Mouse (Mus musculus): ENCODE data around the gene Brd4. TPM values are rescaled to one million over a fixed set of nuclear protein-coding genes. Genes with fewer than 3 reads are reported as not detected.

The Brd4 gene
- polyA plus RNA-seq, 1 experiment from 2014 or later, result 95.8 TPM

DNA sequence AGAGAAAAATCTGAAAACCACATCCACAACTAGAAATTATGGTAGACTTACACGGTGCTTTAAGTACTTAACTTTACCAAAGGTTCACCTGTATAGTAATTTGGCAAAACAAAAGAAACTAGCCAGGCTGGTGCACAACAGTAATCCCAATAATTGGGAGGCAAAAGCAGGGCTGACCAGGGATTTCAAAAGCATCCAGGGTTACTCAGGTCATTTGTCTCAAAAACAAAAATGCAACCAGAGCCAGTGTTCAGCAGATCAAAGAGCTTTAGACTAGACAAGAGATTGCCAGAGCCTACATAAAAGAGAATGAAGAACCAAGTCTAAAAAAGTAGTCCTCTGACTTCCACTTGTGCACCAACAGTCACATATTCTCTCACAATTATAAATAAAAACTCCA is 7.3 kb downstream of the Brd4 start:
- Histone ChIP-seq H3K4me1 (replicated peaks) (peaks cover 22% of the 10 kb centered on the region), H3K36me3 (no peaks in the 10 kb centered on the region), H3K9me3 (no peaks in the 10 kb centered on the region), H3K4me3 (replicated peaks) (no peak overlapping the region), H3K27me3 (no peaks in the 10 kb centered on the region), H3K4me2 (replicated peaks) (no peak overlapping the region), H3K27ac (no peak overlapping the region), H3K9ac (replicated peaks) (no peak overlapping the region)
- 82% methylated on average over 1 of the region's 1 CpGs for WGBS
- ATAC-seq, result no peak

DNA sequence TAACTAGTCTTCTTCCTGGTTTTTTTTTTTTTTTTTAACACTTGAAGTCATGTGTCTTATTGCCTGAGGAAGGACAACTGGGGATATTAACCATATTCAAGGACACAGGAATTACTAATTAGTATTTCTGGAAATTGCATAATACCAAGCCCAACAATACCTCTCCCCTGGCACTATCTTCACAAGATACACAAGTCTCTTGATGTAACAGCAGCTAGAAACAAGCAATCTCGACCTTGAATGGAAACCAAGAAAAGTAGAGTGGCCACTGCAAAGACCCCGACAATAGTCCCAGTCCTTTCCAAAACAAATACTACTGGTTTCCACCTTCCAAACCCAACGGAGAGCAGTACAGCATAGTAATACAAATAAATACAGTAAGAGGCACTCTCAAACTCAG is 9.0 kb downstream of the Brd4 start:
- Histone ChIP-seq H3K4me3 (replicated peaks) (no peak overlapping the region), H3K4me2 (replicated peaks) (no peak overlapping the region), H3K36me3 (no peaks in the 10 kb centered on the region), H3K27me3 (no peaks in the 10 kb centered on the region), H3K27ac (no peak overlapping the region), H3K4me1 (replicated peaks) (peaks cover 9% of the 10 kb centered on the region; the same call in 1 of the 2 replicates), H3K9ac (replicated peaks) (no peak overlapping the region), H3K9me3 (no peaks in the 10 kb centered on the region)
- WGBS, result 86% methylated on average over 3 of the region's 3 CpGs
- no peak for ATAC-seq

DNA sequence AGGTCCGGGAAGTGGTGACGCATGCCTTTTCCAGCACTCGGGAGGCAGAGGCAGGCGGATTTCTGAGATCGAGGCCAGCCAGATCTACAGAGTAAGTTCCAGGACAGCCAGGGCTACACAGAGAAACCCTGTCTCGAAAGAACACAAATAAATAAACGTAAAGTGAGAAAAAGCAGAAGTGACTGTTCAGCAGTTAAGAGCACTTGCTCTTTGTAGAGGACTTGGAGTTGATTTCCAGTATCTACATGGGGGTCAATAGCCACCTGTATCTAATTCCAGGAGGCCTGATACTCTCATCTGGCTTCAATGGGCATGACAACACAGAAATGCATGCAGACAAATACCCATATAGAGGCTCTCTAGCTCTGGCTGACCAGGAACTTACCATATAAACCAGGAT is 15.4 kb downstream of the Brd4 start:
- Histone ChIP-seq H3K27ac (no peak overlapping the region), H3K36me3 (no peaks in the 10 kb centered on the region), H3K9ac (replicated peaks) (no peak overlapping the region), H3K4me2 (replicated peaks) (no peak overlapping the region), H3K4me1 (replicated peaks) (no peaks in the 10 kb centered on the region), H3K4me3 (replicated peaks) (no peak overlapping the region), H3K9me3 (no peaks in the 10 kb centered on the region), H3K27me3 (no peaks in the 10 kb centered on the region)
- ATAC-seq, result no peak
- 96% methylated on average over 7 of the region's 7 CpGs for WGBS

DNA sequence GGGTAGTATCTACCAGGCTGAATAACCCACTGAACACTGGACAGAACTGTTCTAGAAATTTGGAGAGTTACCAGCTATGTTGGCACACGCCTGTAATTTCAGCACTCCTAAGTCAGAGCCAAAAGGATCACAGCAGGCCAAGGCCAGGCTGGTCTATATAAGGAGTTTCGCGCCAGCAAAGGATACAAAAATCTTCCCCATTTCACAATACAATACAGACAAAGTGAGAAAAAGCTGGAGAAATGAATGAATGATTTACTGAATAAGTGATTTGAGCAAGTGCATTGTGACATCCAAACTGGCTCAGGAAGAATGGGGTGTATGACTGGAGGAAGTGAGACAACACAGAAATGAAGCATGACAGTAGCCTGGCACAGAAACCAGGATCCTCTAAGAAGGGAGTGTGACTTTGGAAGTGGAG is 16.0 kb downstream of the Brd4 start:
- Histone ChIP-seq H3K9ac (replicated peaks) (no peak overlapping the region), H3K36me3 (no peaks in the 10 kb centered on the region), H3K27ac (no peak overlapping the region), H3K4me3 (replicated peaks) (no peak overlapping the region), H3K4me1 (replicated peaks) (no peaks in the 10 kb centered on the region), H3K9me3 (no peaks in the 10 kb centered on the region), H3K4me2 (replicated peaks) (no peak overlapping the region), H3K27me3 (no peaks in the 10 kb centered on the region)
- WGBS, result 90% methylated on average over 3 of the region's 3 CpGs
- ATAC-seq, result no peak

DNA sequence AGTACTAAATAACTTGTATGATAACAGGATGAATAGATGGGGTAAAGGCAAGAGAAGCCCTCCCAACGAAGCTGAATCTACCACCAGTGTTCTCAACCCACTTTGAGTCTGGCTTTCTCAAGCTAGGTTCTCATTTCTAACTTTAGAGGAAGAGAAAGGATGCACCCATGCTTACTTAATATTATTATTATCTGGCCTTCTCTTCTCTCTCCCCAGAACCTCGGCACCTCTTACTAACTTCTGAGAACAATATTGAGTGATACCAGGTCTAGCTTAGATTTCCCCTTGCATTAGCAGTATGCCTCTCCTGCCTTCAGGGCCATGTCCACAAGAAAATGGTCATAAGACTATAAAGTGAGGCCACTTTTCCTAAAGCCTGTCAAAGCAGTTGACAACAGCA is 16.4 kb downstream of the Brd4 start:
- H3K9me3 ChIP-seq, result no peaks in the 10 kb centered on the region
- H3K27ac ChIP-seq, result no peak overlapping the region
- no peak for ATAC-seq

DNA sequence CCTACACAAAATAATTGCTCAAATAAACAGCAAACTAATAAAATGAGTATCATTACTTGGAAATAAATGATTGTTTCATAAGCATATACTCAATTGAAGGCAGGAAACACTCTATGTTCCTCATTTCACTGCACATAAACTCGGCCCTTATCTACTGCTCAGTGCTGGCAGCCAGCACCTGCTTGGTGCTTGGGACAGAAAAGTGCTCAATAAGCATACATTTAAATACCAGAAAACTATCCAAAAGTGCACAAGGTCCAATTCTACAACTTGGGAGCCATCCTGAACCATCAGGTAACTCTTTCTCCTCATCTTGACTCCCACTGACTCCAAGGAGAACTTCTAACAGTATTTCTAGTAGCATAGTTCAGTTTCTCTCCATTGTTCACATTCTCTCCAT is 16.9 kb downstream of the Brd4 start:
- ATAC-seq, result no peak
- no peak overlapping the region for H3K4me3 ChIP-seq (replicated peaks)
- H3K9me3 ChIP-seq, result no peaks in the 10 kb centered on the region
- no peaks in the 10 kb centered on the region for H3K27me3 ChIP-seq
- H3K4me1 ChIP-seq (replicated peaks), result no peaks in the 10 kb centered on the region
- H3K4me2 ChIP-seq (replicated peaks), result no peak overlapping the region
- no peak overlapping the region for H3K27ac ChIP-seq
- 93% methylated on average over 1 of the region's 1 CpGs for WGBS
- H3K36me3 ChIP-seq, result no peaks in the 10 kb centered on the region
- no peak overlapping the region for H3K9ac ChIP-seq (replicated peaks)

More for the DNA sequence above, 16.4 kb downstream of the Brd4 start:
- no peaks in the 10 kb centered on the region for H3K27me3 ChIP-seq
- no peak overlapping the region for H3K4me2 ChIP-seq (replicated peaks)
- 67% methylated on average over 2 of the region's 2 CpGs for WGBS
- H3K9ac ChIP-seq (replicated peaks), result no peak overlapping the region
- no peaks in the 10 kb centered on the region for H3K4me1 ChIP-seq (replicated peaks)
- no peak overlapping the region for H3K4me3 ChIP-seq (replicated peaks)
- no peaks in the 10 kb centered on the region for H3K36me3 ChIP-seq

DNA sequence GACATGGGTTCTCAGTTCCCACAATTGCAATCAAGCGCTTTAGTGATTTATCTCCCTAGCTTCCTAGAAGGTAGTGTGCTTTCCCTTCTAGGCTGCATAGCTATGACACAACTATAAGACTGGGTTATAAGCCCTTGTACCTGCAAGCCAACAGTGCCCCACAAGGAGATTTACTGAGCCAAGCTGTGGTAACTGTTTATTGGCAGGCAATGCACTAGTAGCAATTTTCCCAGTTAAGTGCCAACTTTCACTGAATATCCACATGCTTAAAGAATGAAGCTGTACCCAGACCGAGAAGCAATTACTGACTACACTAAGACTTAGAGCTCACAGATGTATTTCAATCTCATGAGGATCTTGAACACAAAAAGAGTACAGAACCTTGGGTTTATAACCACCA is 20.9 kb downstream of the Brd4 start:
- no peaks in the 10 kb centered on the region for H3K27me3 ChIP-seq
- H3K4me3 ChIP-seq (replicated peaks), result no peak overlapping the region
- no peak overlapping the region for H3K9ac ChIP-seq (replicated peaks)
- no peak for ATAC-seq
- no peaks in the 10 kb centered on the region for H3K9me3 ChIP-seq
- WGBS, result 91% methylated on average over 2 of the region's 2 CpGs
- H3K27ac ChIP-seq, result no peak overlapping the region
- no peaks in the 10 kb centered on the region for H3K36me3 ChIP-seq
- peaks cover under 1% of the 10 kb centered on the region for H3K4me1 ChIP-seq (replicated peaks)
- H3K4me2 ChIP-seq (replicated peaks), result no peak overlapping the region

DNA sequence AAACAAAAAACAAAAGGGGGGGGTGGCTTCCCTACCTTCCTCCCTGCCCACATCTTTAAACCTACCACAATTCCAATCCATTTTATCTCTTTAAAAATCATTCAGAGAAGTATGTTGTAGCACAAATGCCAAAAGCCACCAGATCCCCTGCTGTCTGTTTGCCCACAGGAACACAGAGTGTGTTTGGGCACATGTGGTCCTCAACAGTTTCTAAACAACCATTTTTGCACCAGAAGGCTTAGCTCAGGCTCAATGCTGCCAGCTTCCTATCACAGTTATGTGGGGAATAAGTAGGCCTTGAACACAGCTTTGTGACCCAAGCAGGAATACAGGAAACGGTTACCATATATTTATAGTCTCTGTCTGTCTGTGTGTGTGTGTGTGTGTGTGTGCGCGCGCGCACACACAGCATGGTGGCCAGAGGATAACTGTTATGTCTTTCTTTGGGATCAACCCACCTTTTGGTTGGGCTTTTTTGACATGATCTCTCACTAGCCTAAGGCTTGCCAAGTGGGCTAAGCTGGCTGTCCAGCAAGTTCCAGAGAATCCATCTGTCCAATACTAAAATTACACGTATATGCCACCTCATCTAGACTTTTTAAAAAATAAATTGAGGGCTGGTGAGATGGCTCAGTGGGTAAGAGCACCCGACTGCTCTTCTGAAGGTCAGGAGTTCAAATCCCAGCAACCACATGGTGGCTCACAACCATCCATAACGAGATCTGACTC is 21.5 kb downstream of the Brd4 start:
- ATAC-seq, result no peak
- Histone ChIP-seq H3K9ac (replicated peaks) (no peak overlapping the region), H3K4me2 (replicated peaks) (no peak overlapping the region), H3K9me3 (no peaks in the 10 kb centered on the region), H3K27me3 (no peaks in the 10 kb centered on the region), H3K4me3 (replicated peaks) (no peak overlapping the region), H3K36me3 (no peaks in the 10 kb centered on the region), H3K4me1 (replicated peaks) (peaks cover 8% of the 10 kb centered on the region), H3K27ac (no peak overlapping the region)
- WGBS, result 95% methylated on average over 8 of the region's 8 CpGs

DNA sequence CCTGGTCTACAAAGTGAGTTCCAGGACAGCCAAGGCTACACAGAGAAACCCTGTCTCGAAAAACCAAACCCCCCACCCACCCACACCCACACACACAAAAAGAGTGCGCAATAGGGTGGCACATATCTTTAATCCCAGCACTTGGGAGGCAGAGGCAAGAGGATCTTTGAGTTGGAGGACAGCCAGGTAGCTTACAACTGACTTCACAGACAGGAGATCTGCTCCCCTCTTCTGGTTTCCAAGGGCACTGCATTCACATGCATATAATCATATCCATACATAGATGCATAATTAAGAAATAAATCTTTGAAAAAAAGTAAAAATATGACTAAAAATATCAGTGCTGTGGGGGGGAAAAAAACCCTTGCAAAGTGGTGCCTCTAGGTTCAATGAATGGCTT is 25.7 kb downstream of the Brd4 start:
- peaks cover 15% of the 10 kb centered on the region for H3K4me1 ChIP-seq (replicated peaks)

DNA sequence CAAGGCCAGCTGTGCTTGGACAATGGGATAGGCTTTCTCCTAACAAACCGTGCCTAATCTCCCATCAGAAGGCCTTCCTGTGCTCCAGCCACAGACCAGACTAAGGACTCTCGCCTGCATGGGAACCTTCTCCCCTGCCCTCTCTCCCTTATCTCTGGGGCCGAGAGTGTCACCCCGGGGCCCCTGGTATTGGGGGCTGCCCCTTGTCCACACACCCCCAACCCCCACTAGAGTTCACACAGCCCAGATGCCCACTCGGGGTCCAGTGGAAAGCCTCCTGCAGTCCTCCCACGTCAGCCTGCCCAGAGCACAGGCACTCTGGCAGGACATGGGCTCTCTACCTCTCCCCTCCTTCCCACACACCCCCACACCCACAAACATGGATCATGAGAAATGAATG is 26.6 kb downstream of the Brd4 start:
- WGBS, result 39% methylated on average over 6 of the region's 6 CpGs
- Histone ChIP-seq H3K9me3 (no peaks in the 10 kb centered on the region), H3K27ac (peak overlapping the region; percentile 30), H3K4me1 (replicated peaks) (peaks cover 15% of the 10 kb centered on the region), H3K9ac (replicated peaks) (no peak overlapping the region), H3K36me3 (peaks cover 1% of the 10 kb centered on the region; the same call in 1 of the 2 replicates), H3K27me3 (no peaks in the 10 kb centered on the region), H3K4me2 (replicated peaks) (no peak overlapping the region), H3K4me3 (replicated peaks) (no peak overlapping the region)
- ATAC-seq, result no peak; the same call in 1 of the 2 replicates

More for the DNA sequence above, 25.7 kb downstream of the Brd4 start:
- no peak overlapping the region for H3K4me3 ChIP-seq (replicated peaks)
- no peaks in the 10 kb centered on the region for H3K36me3 ChIP-seq
- no peaks in the 10 kb centered on the region for H3K9me3 ChIP-seq
- no peak for ATAC-seq
- H3K27me3 ChIP-seq, result no peaks in the 10 kb centered on the region
- no peak overlapping the region for H3K4me2 ChIP-seq (replicated peaks)
- 90% methylated on average over 2 of the region's 2 CpGs for WGBS
- H3K27ac ChIP-seq, result no peak overlapping the region
- no peak overlapping the region for H3K9ac ChIP-seq (replicated peaks)

DNA sequence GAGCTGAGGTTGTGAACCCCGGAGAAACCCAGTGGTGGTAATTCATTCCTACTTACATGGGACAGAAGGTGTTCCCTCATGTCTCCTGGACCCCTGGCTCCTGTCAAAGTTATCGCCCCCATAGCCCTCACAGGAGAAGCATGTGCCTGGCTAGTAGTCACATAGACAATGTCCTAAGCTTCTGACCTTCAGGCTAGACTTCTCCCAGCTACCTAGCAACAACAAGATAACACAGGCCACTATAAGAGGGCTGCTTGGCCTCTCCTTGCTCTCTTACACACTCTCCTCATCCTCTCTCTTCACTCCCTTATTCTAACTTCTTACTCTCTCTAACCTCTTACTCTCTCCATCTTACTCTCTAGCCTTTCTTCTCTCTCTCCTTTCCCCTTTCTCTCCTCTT is 27.1 kb downstream of the Brd4 start:
- Histone ChIP-seq H3K4me2 (replicated peaks) (no peak overlapping the region), H3K27ac (peak overlapping the region; percentile 30), H3K9me3 (no peaks in the 10 kb centered on the region), H3K4me1 (replicated peaks) (peaks cover 15% of the 10 kb centered on the region), H3K36me3 (peaks cover 5% of the 10 kb centered on the region; the same call in 1 of the 2 replicates), H3K4me3 (replicated peaks) (no peak overlapping the region), H3K9ac (replicated peaks) (no peak overlapping the region), H3K27me3 (no peaks in the 10 kb centered on the region)
- 77% methylated on average over 2 of the region's 2 CpGs for WGBS
- ATAC-seq, result no peak

DNA sequence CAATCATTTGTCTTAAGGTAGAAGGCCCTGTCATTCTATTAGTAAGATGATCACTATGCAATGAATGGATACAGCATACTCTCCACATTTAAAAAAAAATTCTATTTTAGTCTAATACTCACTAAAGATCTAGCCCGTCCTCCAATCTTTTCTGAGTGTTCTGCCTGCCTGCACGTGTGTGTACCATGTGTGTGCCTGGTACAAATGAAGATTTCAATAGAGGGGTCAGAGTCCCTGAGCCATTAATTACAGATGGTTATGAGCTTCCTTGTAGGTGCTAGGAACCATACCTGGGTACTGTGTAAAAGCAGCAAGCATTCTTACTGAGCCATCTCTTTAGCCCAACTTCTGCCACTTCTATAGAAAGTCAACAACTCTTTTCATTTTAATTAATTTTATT is 27.6 kb downstream of the Brd4 start:
- Histone ChIP-seq H3K4me2 (replicated peaks) (no peak overlapping the region), H3K27me3 (no peaks in the 10 kb centered on the region), H3K27ac (no peak overlapping the region), H3K4me3 (replicated peaks) (no peak overlapping the region), H3K9ac (replicated peaks) (no peak overlapping the region), H3K9me3 (no peaks in the 10 kb centered on the region), H3K36me3 (peaks cover 7% of the 10 kb centered on the region; the same call in 1 of the 2 replicates), H3K4me1 (replicated peaks) (peaks cover 15% of the 10 kb centered on the region)
- no peak for ATAC-seq
- 93% methylated on average over 2 of the region's 2 CpGs for WGBS

DNA sequence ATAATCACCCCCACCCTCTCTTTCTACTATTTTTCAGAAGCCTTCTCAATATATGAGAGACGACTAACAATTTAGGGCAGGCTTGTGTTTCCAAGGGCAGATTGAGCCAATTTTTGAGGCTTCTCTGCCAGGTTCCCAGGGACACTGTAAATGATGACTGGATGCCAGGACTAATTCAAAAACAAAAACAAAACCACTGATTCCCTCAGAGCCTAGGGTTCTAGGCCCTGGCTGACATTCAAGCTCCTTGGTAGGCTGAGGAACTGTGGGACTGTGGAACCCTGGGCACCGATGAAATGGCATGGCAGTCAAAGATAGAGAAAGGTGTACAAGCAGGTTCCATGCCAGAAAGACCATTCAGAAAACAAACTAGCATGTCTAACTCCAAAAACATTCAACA is 31.3 kb downstream of the Brd4 start:
- H3K4me1 ChIP-seq (replicated peaks), result peaks cover 10% of the 10 kb centered on the region
- peaks cover 7% of the 10 kb centered on the region; the same call in 1 of the 2 replicates for H3K36me3 ChIP-seq
- H3K27me3 ChIP-seq, result no peaks in the 10 kb centered on the region
- no peak overlapping the region for H3K4me2 ChIP-seq (replicated peaks)
- H3K27ac ChIP-seq, result no peak overlapping the region
- no peak overlapping the region for H3K4me3 ChIP-seq (replicated peaks)
- H3K9ac ChIP-seq (replicated peaks), result no peak overlapping the region
- WGBS, result 95% methylated on average over 2 of the region's 2 CpGs
- no peaks in the 10 kb centered on the region for H3K9me3 ChIP-seq
- ATAC-seq, result no peak

Measured in midbrain, embryonic 13.5 days (tissue).